In the genomic region with DNA sequence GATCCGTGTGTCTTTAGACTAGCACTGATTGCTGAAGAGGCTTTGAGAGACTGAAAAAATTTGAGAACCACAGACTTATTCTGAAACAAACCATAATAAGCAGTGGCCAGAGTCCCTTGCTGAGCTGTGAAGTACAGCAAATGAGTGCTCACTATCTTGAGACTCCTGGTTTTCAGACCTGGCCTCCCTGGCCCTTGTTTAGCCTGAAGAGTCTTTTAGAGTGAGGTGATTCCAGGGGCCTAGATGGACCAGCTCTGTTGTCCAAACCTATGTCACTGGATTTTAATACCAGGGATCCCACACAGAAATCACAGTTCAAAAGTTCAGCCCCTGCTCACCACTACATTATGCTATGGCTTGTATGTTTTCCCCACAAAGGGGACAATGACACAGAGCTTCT, we compare ENCODE assay signal across 30 mouse cellular contexts. TPM values are rescaled to one million over a fixed set of nuclear protein-coding genes. Genes with fewer than 3 reads are reported as not detected.
"Had no signal": no experiment of that assay in that cellular context is flagged by ENCODE, and none has a peak within 500 bp of the region (broad histone marks: within the 10 kb centered on the region; RNA-seq: fewer than 3 reads in every experiment).

No protein-coding gene starts in this region.

- ATAC-seq: forebrain, embryonic 13.5 days; forebrain, embryonic 14.5 days; forebrain, embryonic 15.5 days; forebrain, embryonic 16.5 days; forebrain, postnatal 0 days had no signal

- H3K9me3 ChIP-seq: embryonic facial prominence, embryonic 10.5 days; embryonic facial prominence, embryonic 12.5 days; embryonic facial prominence, embryonic 13.5 days; embryonic facial prominence, embryonic 15.5 days; forebrain, embryonic 10.5 days; forebrain, embryonic 12.5 days; forebrain, embryonic 13.5 days; forebrain, embryonic 15.5 days had no signal

- H3K9ac ChIP-seq: embryonic facial prominence, embryonic 12.5 days; embryonic facial prominence, embryonic 13.5 days; embryonic facial prominence, embryonic 15.5 days; forebrain, embryonic 12.5 days; forebrain, embryonic 13.5 days; forebrain, embryonic 15.5 days; forebrain, postnatal 0 days had no signal

- H3K27me3 ChIP-seq: embryonic facial prominence, embryonic 12.5 days; embryonic facial prominence, embryonic 13.5 days; embryonic facial prominence, embryonic 15.5 days; forebrain, embryonic 12.5 days; forebrain, embryonic 13.5 days; forebrain, embryonic 15.5 days had no signal

- H3K27ac ChIP-seq: embryonic facial prominence, embryonic 10.5 days; embryonic facial prominence, embryonic 12.5 days; embryonic facial prominence, embryonic 13.5 days; embryonic facial prominence, embryonic 15.5 days; forebrain, embryonic 10.5 days; forebrain, embryonic 12.5 days; forebrain, embryonic 13.5 days; forebrain, embryonic 15.5 days; gastrocnemius, adult 2 months; heart, adult 2 months had no signal

- H3K4me3 ChIP-seq: embryonic facial prominence, embryonic 10.5 days; embryonic facial prominence, embryonic 12.5 days; embryonic facial prominence, embryonic 13.5 days; embryonic facial prominence, embryonic 15.5 days; erythroblast, embryonic 14.5 days; forebrain, embryonic 10.5 days; forebrain, embryonic 12.5 days; forebrain, embryonic 13.5 days; forebrain, embryonic 15.5 days; gastrocnemius, adult 2 months; heart, adult 2 months had no signal

- H3K4me1 ChIP-seq: embryonic facial prominence, embryonic 10.5 days; embryonic facial prominence, embryonic 12.5 days; embryonic facial prominence, embryonic 13.5 days; embryonic facial prominence, embryonic 15.5 days; forebrain, embryonic 10.5 days; forebrain, embryonic 12.5 days; forebrain, embryonic 13.5 days; forebrain, embryonic 15.5 days had no signal

- H3K4me2 ChIP-seq: embryonic facial prominence, embryonic 12.5 days; embryonic facial prominence, embryonic 13.5 days; embryonic facial prominence, embryonic 15.5 days; forebrain, embryonic 12.5 days; forebrain, embryonic 13.5 days; forebrain, embryonic 15.5 days had no signal

- DNase-seq: cerebellum, adult 2 months; cerebellum, adult 8-10 months; cerebellum, adult 9-10 months; cerebellum, adult 9-11 months; cerebellum, postnatal 10 days; cerebellum, postnatal 14 days; cerebellum, postnatal 25 days; cerebellum, postnatal 36 days; embryo, embryonic 11 days; forebrain, postnatal 0 days; gastrocnemius, adult 2 months; gastrocnemius, postnatal 10 days; gastrocnemius, postnatal 14 days; gastrocnemius, postnatal 25 days; gastrocnemius, postnatal 36 days; heart, adult 18-20 months; heart, adult 2 months had no signal

RNA-seq across cellular contexts. Expression of a gene that starts 56.6 kb away (rescaled TPM):
- total RNA-seq: common myeloid progenitor, adult 5-6 weeks; granulocyte monocyte progenitor cell, adult 5-6 weeks had no signal
- polyA plus RNA-seq: erythroblast, embryonic 14.5 days had no signal
